Mouse (Mus musculus) cerebellum, adult 2 months (tissue): ENCODE results near the gene Stab1.

Experiments used
- CTCF ChIP-seq: fragments of 200-500 bp; IDR thresholded peaks from 2 replicates; pipeline ENCODE4 v1.5.1; 2011; ENCODE audit warnings: low read depth, mild to moderate bottlenecking, control low read depth, low read length, moderate library complexity, borderline replicate concordance; ENCODE audit not compliant: insufficient read depth
- POLR2A ChIP-seq: fragments of 200-500 bp; IDR thresholded peaks from 2 replicates; pipeline ENCODE4 v1.6.1; 2011; ENCODE audit warnings: low read length, control low read depth, borderline replicate concordance; ENCODE audit not compliant: insufficient read depth

DNA sequence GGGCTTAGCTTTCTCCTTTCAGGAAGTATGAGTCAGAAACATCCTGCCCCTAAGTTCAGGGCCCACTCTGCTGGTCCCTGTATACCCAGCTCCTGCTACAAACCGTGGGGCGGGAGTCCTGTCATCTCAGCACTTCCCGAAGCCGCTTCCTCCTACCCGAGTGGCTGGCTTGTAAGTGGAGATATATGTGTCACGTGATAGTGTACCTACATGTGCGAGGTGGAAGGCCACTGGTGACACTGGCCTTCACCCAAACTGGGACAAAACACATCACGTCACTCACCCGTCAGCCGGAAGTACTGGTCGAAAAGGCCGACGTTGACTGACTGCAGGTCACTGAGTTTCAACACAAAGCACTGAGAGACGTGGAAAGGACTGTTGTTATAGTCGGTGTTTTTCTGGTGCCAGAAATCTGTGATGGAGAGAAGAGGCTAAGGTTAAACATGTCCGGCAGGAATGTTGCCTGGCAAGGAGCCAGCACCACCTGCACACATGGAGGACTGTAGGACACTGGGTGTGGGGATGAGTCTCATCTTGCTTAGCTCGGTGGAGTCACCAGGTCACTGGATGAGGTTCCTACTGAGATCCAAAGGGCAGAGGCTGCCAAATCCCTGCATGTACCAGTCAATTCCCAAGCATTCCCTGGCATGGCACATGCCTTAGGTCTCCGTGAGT, 4.5 kb upstream of the Stab1 start:
- TF ChIP-seq CTCF (no peak), POLR2A (no peak)
